Mouse (Mus musculus): ENCODE data around the gene Sema4b.

DNA sequence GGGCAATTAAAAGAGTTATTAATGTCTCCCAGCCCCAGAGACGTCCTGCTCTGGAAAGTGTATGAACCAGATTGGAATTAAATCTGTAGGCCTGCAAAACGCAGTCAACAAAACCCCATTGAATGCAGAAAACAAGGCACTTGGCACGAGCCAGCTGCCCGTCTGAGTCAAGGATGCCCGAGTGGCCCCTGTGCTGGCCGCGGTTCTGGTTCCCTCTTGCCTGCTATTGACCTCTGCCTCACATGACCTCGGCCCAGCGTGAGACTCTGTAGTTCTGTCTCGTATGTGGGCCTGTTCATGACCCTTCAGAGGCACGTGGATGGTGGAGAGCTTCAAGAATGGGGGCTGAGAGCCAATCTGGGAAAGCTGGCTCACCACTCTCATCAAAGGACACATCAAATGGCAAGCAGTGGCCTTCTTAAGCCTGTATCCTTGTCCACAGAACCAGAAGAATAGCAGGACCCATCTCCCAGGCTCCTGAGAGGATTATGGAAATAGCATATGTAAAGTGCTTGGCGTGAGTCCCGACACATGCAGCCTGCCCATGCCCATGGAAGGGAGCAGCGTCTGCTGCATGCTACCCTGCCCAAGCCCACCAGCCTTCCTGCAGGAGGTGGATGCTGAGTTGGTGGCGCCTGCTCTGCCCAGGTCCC is 15.4 kb downstream of the Sema4b start:
- TF ChIP-seq CTCF (IDR thresholded peaks at IDR 0.05) (no peak), EP300 (IDR thresholded peaks at IDR 0.05) (no peak)
